Mouse (Mus musculus) hindbrain, postnatal 0 days (tissue): ENCODE measurements at regions not wholly inside any gene's neighbourhood (a gene's known extent, or its start where the extent isn't known, plus 50 kb on each side); places are given as distances from the start of the nearest gene placed in this dataset.

ENCODE experiments used
- ATAC-seq: fragments of 200-750 bp; cut with Nextera tagmentation; 2 replicates; pipeline ENCODE4 v1.8.0; 2017; ENCODE audit warnings: mild to moderate bottlenecking, moderate TSS enrichment, moderate library complexity
- DNase-seq: peaks from one replicate; pipeline ENCODE4 v3.0.0-alpha.2; 2015; ENCODE audit warnings: low spot score
- H3K27ac ChIP-seq: fragments of 300-500 bp; sonication (generic); 2 replicates; pipeline ENCODE4 v1.5.1; 2014; ENCODE audit warnings: mild to moderate bottlenecking
- H3K27me3 ChIP-seq: fragments of 300-500 bp; sonication (generic); 2 replicates; pipeline ENCODE4 v1.6.1; 2014; ENCODE audit warnings: low read length, mixed read lengths; ENCODE audit not compliant: insufficient read depth
- H3K36me3 ChIP-seq: fragments of 300-500 bp; sonication (generic); 2 replicates; pipeline ENCODE4 v1.6.1; 2014; ENCODE audit warnings: low read length, mixed read lengths; ENCODE audit not compliant: insufficient read depth
- H3K4me1 ChIP-seq: fragments of 300-500 bp; sonication (generic); 2 replicates; pipeline ENCODE4 v1.6.1; 2014; ENCODE audit warnings: antibody characterized with exemption, low read length, mixed read lengths; ENCODE audit not compliant: insufficient read depth
- H3K4me2 ChIP-seq: fragments of 300-500 bp; sonication (generic); 2 replicates; pipeline ENCODE4 v1.6.1; 2014; ENCODE audit warnings: low read depth, mild to moderate bottlenecking, low read length, moderate library complexity, mixed read lengths
- H3K4me3 ChIP-seq: fragments of 300-500 bp; sonication (generic); 2 replicates; pipeline ENCODE4 v1.5.1; 2014; ENCODE audit warnings: low read length
- H3K9ac ChIP-seq: fragments of 300-500 bp; sonication (generic); replicated peaks from 2 replicates; pipeline ENCODE4 v1.6.1; 2014; ENCODE audit warnings: mild to moderate bottlenecking, low read length, moderate library complexity, mixed read lengths
- H3K9me3 ChIP-seq: fragments of 300-500 bp; sonication (generic); 2 replicates; pipeline ENCODE4 v1.6.1; 2016; ENCODE audit warnings: low read length, mixed read lengths
- CTCF ChIP-seq: IDR thresholded peaks from 2 replicates; pipeline ENCODE4 v1.5.1; 2016; ENCODE audit warnings: antibody characterized with exemption, control low read depth, low read depth
- WGBS: fragments of 180-500 bp; shearing (Covaris S2); extraction: QIAGEN DNeasy Blood & Tissue Kit; methylation state at CpG from one replicate; pipeline ENCODE4 v1.1.7; 2014; 5-methylcytosine and 5-hydroxymethylcytosine counted together

DNA sequence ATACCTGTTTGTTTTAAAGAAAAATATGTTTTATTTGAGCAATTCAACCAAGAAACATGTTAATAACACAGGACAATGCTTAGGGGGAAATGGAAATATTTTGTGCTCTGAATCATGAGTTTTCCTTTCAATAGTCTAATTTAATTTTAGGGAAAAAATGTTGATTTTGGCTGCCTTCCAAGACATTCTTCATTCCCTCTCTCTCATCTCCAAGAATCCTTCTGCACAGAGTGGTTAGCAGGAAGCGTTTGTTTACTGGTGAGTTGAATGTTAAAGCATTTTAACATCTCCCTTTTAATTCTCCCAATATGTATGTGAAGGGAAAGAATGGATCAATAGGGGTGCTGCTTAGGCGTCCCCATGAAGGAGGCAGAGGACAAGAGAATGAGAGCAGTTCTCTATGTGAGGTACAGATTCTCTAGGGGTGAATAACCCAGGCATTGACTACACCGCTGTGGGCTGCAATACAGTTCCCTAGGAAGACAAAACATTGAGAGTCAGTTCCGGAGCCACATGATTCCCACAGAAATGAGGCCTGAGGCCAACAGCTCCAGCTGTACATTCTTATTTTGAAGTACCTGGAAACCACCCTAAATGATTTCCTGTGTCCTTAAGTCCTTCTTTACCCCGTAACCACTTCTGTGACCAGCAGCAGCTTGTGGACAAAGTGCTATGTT is 512.7 kb downstream of the Rfpl4b start:
- Histone ChIP-seq H3K9ac (no peak overlapping the region), H3K27me3 (no peaks in the 10 kb centered on the region), H3K4me1 (no peaks in the 10 kb centered on the region), H3K9me3 (no peaks in the 10 kb centered on the region), H3K27ac (peak overlapping the region; percentile 28; the same call in 1 of the 2 replicates), H3K4me2 (no peak overlapping the region), H3K36me3 (no peaks in the 10 kb centered on the region), H3K4me3 (no peak overlapping the region)
- DNase-seq (peak; percentile 20), ATAC-seq (0 out of 2 replicates have a peak, but pooled peaks have one; percentile 32)
- no peak for TF ChIP-seq CTCF
- 30% methylated on average over 5 of the region's 5 CpGs for WGBS

DNA sequence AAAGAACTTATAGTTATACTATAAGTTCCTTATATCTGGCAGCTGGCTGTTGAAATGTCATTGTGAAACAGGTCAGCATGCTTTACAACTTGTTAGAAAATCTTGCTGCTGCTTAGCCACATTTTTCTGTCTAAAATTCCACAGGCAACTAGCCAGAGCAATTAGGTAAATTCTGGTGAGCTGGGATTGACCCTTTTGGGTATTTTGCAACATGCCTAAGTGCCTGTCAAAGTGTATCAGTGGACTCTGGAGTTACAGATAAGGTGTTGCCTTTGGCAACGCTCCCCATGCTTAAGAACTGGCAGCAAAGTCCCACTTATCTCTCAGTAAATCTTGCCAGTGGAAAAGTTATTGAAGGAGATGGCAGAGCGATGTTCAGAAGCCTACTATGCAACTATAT is 525.9 kb downstream of the Rfpl4b start:
- DNase-seq (no peak), ATAC-seq (no peak)
- 90% methylated on average over 2 of the region's 2 CpGs for WGBS

DNA sequence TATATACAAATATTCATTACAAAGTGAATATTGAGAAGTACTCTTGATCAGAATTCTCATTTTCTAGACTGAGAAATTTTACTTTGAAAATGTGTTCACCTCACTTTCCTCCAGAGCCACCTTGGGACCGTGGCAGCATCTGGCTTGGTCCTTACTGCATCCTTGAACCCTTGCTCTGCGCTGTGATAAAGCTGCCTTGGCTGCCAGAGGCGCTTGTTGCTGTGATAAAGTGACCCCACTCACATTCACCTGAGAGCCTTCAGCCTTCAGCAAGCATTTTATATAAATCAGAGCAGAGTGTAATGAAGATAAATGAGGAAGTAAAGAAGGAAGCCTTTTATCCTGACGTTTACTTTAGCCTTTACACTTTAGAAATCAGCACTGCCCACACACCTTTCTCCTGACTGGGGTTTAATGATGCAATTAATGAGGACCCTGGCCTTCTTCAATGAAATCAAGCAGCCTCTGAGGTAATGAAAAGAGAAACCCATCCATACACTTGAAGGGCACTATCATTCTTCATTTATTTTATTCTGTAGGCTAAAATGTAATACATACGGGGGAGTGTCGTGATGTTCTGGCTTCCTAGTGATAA is 532.8 kb downstream of the Rfpl4b start:
- H3K9ac ChIP-seq, result no peak overlapping the region
- H3K4me3 ChIP-seq, result no peak overlapping the region
- H3K4me1 ChIP-seq, result no peaks in the 10 kb centered on the region
- no peaks in the 10 kb centered on the region for H3K27me3 ChIP-seq
- no peak for TF ChIP-seq CTCF
- 72% methylated on average over 6 of the region's 6 CpGs for WGBS
- H3K9me3 ChIP-seq, result no peaks in the 10 kb centered on the region
- no peak for ATAC-seq
- no peak overlapping the region for H3K27ac ChIP-seq
- no peaks in the 10 kb centered on the region for H3K36me3 ChIP-seq
- no peak for DNase-seq
- H3K4me2 ChIP-seq, result no peak overlapping the region

More for the DNA sequence above, 525.9 kb downstream of the Rfpl4b start:
- Histone ChIP-seq H3K9me3 (no peaks in the 10 kb centered on the region), H3K4me3 (no peak overlapping the region), H3K27me3 (no peaks in the 10 kb centered on the region), H3K27ac (no peak overlapping the region), H3K36me3 (no peaks in the 10 kb centered on the region), H3K4me2 (no peak overlapping the region), H3K9ac (no peak overlapping the region), H3K4me1 (no peaks in the 10 kb centered on the region)
- no peak for TF ChIP-seq CTCF

DNA sequence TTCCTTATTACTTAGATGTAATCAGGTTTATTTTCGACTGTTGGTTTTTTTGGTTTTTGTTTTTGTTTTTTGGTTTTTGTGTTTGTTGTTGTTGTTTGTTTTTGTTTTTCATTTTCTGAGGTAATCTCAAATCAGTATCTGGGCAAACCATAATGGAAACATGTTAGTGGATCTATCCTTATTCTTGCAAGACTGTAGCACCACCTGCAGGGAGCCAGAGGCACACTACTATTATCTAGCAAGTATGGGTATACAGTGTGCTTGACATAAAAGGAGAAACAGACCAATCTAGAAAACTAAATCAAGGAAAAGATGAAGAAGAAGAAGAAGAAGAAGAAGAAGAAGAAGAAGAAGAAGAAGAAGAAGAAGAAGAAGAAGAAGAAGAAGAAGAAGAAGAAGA is 552.4 kb downstream of the Rfpl4b start:
- Histone ChIP-seq H3K4me2 (no peak overlapping the region), H3K9ac (no peak overlapping the region), H3K27ac (no peak overlapping the region), H3K36me3 (no peaks in the 10 kb centered on the region), H3K9me3 (no peaks in the 10 kb centered on the region), H3K27me3 (no peaks in the 10 kb centered on the region), H3K4me1 (no peaks in the 10 kb centered on the region), H3K4me3 (no peak overlapping the region)
- WGBS, result 98% methylated on average over 1 of the region's 1 CpGs
- ATAC-seq (no peak), DNase-seq (no peak)
- TF ChIP-seq CTCF, result 0 out of 2 replicates have a peak, but pooled peaks have one; percentile 12

DNA sequence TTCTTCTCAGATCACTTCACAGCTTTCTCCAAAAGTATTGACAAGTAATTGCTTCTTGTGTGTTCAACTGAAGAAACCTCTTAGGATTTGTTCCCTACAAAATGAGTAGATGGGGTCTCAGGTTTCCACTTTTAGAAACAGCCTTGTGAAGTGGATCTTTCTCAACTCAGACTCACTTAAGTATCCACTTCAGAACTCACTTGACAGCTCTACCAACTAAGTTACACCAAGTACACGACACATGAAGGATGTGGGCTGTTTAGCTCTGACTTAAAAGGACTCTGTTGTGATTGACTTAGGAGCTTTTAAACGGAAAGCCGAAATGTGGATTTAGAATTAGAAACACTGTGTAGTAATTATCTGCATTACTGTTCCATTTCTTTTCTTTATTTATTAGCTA is 556.0 kb downstream of the Rfpl4b start:
- Histone ChIP-seq H3K9ac (no peak overlapping the region), H3K27me3 (no peaks in the 10 kb centered on the region), H3K4me1 (no peaks in the 10 kb centered on the region), H3K36me3 (no peaks in the 10 kb centered on the region), H3K4me3 (no peak overlapping the region), H3K4me2 (no peak overlapping the region), H3K9me3 (no peaks in the 10 kb centered on the region), H3K27ac (no peak overlapping the region)
- DNase-seq (no peak), ATAC-seq (no peak)
- 91% methylated on average over 3 of the region's 3 CpGs for WGBS
- TF ChIP-seq CTCF, result no peak

DNA sequence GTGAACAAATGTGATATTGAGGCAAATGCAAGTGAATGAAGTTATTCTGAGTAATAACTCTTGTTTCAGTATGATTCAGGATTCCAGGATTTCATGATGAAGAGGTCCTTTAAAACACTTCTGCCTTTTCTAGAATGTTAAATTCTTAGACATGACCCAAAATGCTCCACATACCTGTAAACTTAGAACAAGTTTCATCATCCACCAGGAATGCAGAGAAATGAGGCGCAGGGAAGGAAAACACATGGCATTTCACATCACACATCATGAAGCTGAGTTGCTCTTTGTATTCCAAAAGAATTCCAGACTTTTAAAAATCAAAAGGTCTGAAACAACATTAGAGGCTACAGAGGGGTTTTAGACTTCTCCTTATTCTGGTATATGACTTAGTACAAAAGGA is 574.8 kb downstream of the Rfpl4b start:
- Histone ChIP-seq H3K9ac (no peak overlapping the region), H3K36me3 (no peaks in the 10 kb centered on the region), H3K4me2 (no peak overlapping the region), H3K4me3 (no peak overlapping the region), H3K27me3 (no peaks in the 10 kb centered on the region), H3K4me1 (no peaks in the 10 kb centered on the region), H3K9me3 (no peaks in the 10 kb centered on the region), H3K27ac (no peak overlapping the region)
- DNase-seq (no peak), ATAC-seq (no peak)
- TF ChIP-seq CTCF, result no peak
- WGBS, result 94% methylated on average over 1 of the region's 1 CpGs
